Comparison of ENCODE assay signal across 18 mouse cellular contexts in genomic region chr8:53788202-53788601, GRCm38 (mm10).
A peak's percentile ranks its signal among the peaks of the same experiment; 100 is the strongest.
DNase-seq lines count a peak whose midpoint lies in the region; TF ChIP-seq lines count a peak whose summit lies in the region.
"Had no signal": no experiment of that assay in that cellular context is flagged by ENCODE, and none has a peak within 500 bp of the region (broad histone marks: within the 10 kb centered on the region; RNA-seq: fewer than 3 reads in every experiment).

No protein-coding gene starts in this region.

- peak; percentile 3 for DNase-seq in lung, postnatal 10 days
- DNase-seq in lung, adult 2 months: no peak
- DNase-seq in 416B (ENCODE audit: low read depth): peak; percentile 29
- no peak for DNase-seq in urinary bladder, adult 18-20 months (ENCODE audit: low spot score in 2 of 2)
- no peak for DNase-seq in embryo, embryonic 11 days
- DNase-seq: adrenal gland, adult 8-10 months; adrenal gland, postnatal 14 days; adrenal gland, postnatal 36 days; cerebellum, adult 11-12 months; cerebellum, adult 2 months; cerebellum, adult 9-11 months; cerebellum, postnatal 14 days; cerebellum, postnatal 36 days; forebrain, postnatal 0 days had no signal

- no peak for TF ChIP-seq CTCF in lung, adult 2 months (IDR thresholded peaks at IDR 0.05; ENCODE audit: insufficient read depth, low read length)

- no peak for TF ChIP-seq POLR2A in lung, adult 2 months (IDR thresholded peaks at IDR 0.05; ENCODE audit: borderline replicate concordance, extremely low read depth, low read depth, low read length)

- H3K4me3 ChIP-seq in lung, adult 2 months (replicated peaks; ENCODE audit: extremely low read depth, low read depth, low read length): no peak overlapping the region
- H3K4me3 ChIP-seq: embryonic facial prominence, embryonic 10.5 days; embryonic facial prominence, embryonic 12.5 days; forebrain, embryonic 13.5 days; forebrain, embryonic 15.5 days had no signal

- 51% methylated on average over 1 of the region's 1 CpGs for WGBS in lung, adult 2 months

- H3K4me1 ChIP-seq in lung, adult 2 months (ENCODE audit: control insufficient read depth, insufficient read depth, low read length): no peaks in the 10 kb centered on the region; the same call in 1 of the 2 replicates
- H3K4me1 ChIP-seq: embryonic facial prominence, embryonic 10.5 days; embryonic facial prominence, embryonic 12.5 days; forebrain, embryonic 13.5 days; forebrain, embryonic 15.5 days had no signal

Comparison
In these comparisons a context has a peak if more than half of its experiments do, and no peak if none do; other contexts are left out.
1. DNase-seq: peak in lung, postnatal 10 days (single experiment) and 416B (single experiment); none in lung, adult 2 months (single experiment), urinary bladder, adult 18-20 months (0 of 2) and embryo, embryonic 11 days (single experiment).